Mouse (Mus musculus) intestine, embryonic 15.5 days (tissue): ENCODE measurements around the gene Ccdc162. TPM values are rescaled to one million over a fixed set of nuclear protein-coding genes. Genes with fewer than 3 reads are reported as not detected.

Experiments used
- ATAC-seq: fragments of 200-750 bp; cut with Nextera tagmentation; 2 replicates; pipeline ENCODE4 v1.8.0; 2017; ENCODE audit warnings: moderate TSS enrichment, moderate library complexity
- H3K27ac ChIP-seq: fragments of 300-500 bp; sonication (generic); 2 replicates; pipeline ENCODE4 v1.5.1; 2015; ENCODE audit warnings: mild to moderate bottlenecking, inconsistent platforms
- H3K27me3 ChIP-seq: fragments of 300-500 bp; sonication (generic); replicated peaks from 2 replicates; pipeline ENCODE4 v1.6.1; 2015; ENCODE audit warnings: inconsistent platforms
- H3K36me3 ChIP-seq: fragments of 300-500 bp; sonication (generic); 2 replicates; pipeline ENCODE4 v1.6.1; 2015; ENCODE audit warnings: inconsistent platforms
- H3K4me1 ChIP-seq: fragments of 300-500 bp; sonication (generic); replicated peaks from 2 replicates; pipeline ENCODE4 v1.6.1; 2015; ENCODE audit warnings: inconsistent platforms
- H3K4me2 ChIP-seq: fragments of 300-500 bp; sonication (generic); replicated peaks from 2 replicates; pipeline ENCODE4 v1.6.1; 2015; ENCODE audit warnings: mild to moderate bottlenecking, inconsistent platforms
- H3K4me3 ChIP-seq: fragments of 300-500 bp; sonication (generic); replicated peaks from 2 replicates; pipeline ENCODE4 v1.5.1; 2015; ENCODE audit warnings: inconsistent platforms
- H3K9ac ChIP-seq: fragments of 300-500 bp; sonication (generic); 2 replicates; pipeline ENCODE4 v1.6.1; 2015; ENCODE audit warnings: inconsistent platforms
- H3K9me3 ChIP-seq: fragments of 300-500 bp; sonication (generic); 2 replicates; pipeline ENCODE4 v1.6.1; 2016; ENCODE audit warnings: inconsistent platforms
- WGBS: fragments of 180-500 bp; shearing (Covaris S2); methylation state at CpG from one replicate; pipeline ENCODE4 v1.1.7; 2015; 5-methylcytosine and 5-hydroxymethylcytosine counted together
- polyA plus RNA-seq: library from polyadenylated mRNA; unstranded; fragments of >200 nt; fragmentation: Nextera tagmentation; extraction: Ambion mirVana; gene quantifications from 2 replicates; pipeline ENCODE4 v1.2.1, GENCODE M21; 2015

Gene Ccdc162
- polyA plus RNA-seq, 1 experiment from 2014 or later, result 0.93 TPM

- peaks cover 6% of the 10 kb centered on the region for H3K4me1 ChIP-seq
- no peak overlapping the region for H3K4me2 ChIP-seq
- no peaks in the 10 kb centered on the region for H3K27me3 ChIP-seq
- H3K9ac ChIP-seq, result no peak overlapping the region
- H3K4me3 ChIP-seq, result no peak overlapping the region
- no peaks in the 10 kb centered on the region for H3K9me3 ChIP-seq
- H3K27ac ChIP-seq, result no peak overlapping the region
- peak; percentile 34 for ATAC-seq
- WGBS, result 66% methylated on average over 18 of the region's 18 CpGs
- H3K36me3 ChIP-seq, result no peaks in the 10 kb centered on the region
Measured at GRCm38 (mm10) chr10:41586947-41587852, 129.2 kb downstream of the Ccdc162 start.

GRCm38 (mm10) chr10:41583383-41583782 is 133.1 kb downstream of the Ccdc162 start:
- no peak overlapping the region for H3K4me2 ChIP-seq
- H3K4me3 ChIP-seq, result no peak overlapping the region
- WGBS, result 66% methylated on average over 6 of the region's 6 CpGs
- no peak overlapping the region for H3K27ac ChIP-seq
- H3K9me3 ChIP-seq, result no peaks in the 10 kb centered on the region
- H3K27me3 ChIP-seq, result no peaks in the 10 kb centered on the region
- H3K4me1 ChIP-seq, result peaks cover 8% of the 10 kb centered on the region
- no peak for ATAC-seq
- H3K36me3 ChIP-seq, result no peaks in the 10 kb centered on the region
- H3K9ac ChIP-seq, result no peak overlapping the region

GRCm38 (mm10) chr10:41582901-41583361 is 133.5 kb downstream of the Ccdc162 start:
- Histone ChIP-seq H3K9ac (no peak overlapping the region), H3K27ac (no peak overlapping the region), H3K4me2 (no peak overlapping the region), H3K36me3 (no peaks in the 10 kb centered on the region), H3K27me3 (no peaks in the 10 kb centered on the region), H3K4me3 (no peak overlapping the region), H3K9me3 (no peaks in the 10 kb centered on the region), H3K4me1 (peaks cover 8% of the 10 kb centered on the region)
- WGBS, result 5% methylated on average over 5 of the region's 5 CpGs
- peak; percentile 73 for ATAC-seq

- WGBS, result 63% methylated on average over 4 of the region's 4 CpGs
- ATAC-seq, result no peak
Measured at GRCm38 (mm10) chr10:41580441-41580840, 136.0 kb downstream of the Ccdc162 start.

GRCm38 (mm10) chr10:41578541-41578940 is 137.9 kb downstream of the Ccdc162 start:
- Histone ChIP-seq H3K27me3 (no peaks in the 10 kb centered on the region), H3K9ac (no peak overlapping the region), H3K4me1 (peaks cover 14% of the 10 kb centered on the region), H3K4me2 (no peak overlapping the region), H3K27ac (no peak overlapping the region), H3K36me3 (no peaks in the 10 kb centered on the region), H3K9me3 (no peaks in the 10 kb centered on the region), H3K4me3 (no peak overlapping the region)
- no peak for ATAC-seq
- WGBS, result 62% methylated on average over 1 of the region's 1 CpGs

More at GRCm38 (mm10) chr10:41580441-41580840, 136.0 kb downstream of the Ccdc162 start:
- Histone ChIP-seq H3K4me2 (no peak overlapping the region), H3K27ac (no peak overlapping the region), H3K9ac (no peak overlapping the region), H3K9me3 (no peaks in the 10 kb centered on the region), H3K27me3 (no peaks in the 10 kb centered on the region), H3K36me3 (no peaks in the 10 kb centered on the region), H3K4me1 (peaks cover 14% of the 10 kb centered on the region), H3K4me3 (no peak overlapping the region)

- Histone ChIP-seq H3K27ac (no peak overlapping the region), H3K36me3 (no peaks in the 10 kb centered on the region), H3K4me3 (no peak overlapping the region), H3K9ac (no peak overlapping the region), H3K9me3 (no peaks in the 10 kb centered on the region), H3K27me3 (no peaks in the 10 kb centered on the region), H3K4me2 (no peak overlapping the region), H3K4me1 (peaks cover 8% of the 10 kb centered on the region; the same call in 1 of the 2 replicates)
- no peak for ATAC-seq
- WGBS, result 78% methylated on average over 7 of the region's 7 CpGs
Measured at GRCm38 (mm10) chr10:41576328-41576833, 140.1 kb downstream of the Ccdc162 start.

GRCm38 (mm10) chr10:41575451-41576327 is 140.7 kb downstream of the Ccdc162 start:
- Histone ChIP-seq H3K36me3 (no peaks in the 10 kb centered on the region), H3K4me1 (peaks cover 8% of the 10 kb centered on the region; the same call in 1 of the 2 replicates), H3K27ac (no peak overlapping the region), H3K4me3 (no peak overlapping the region), H3K9ac (no peak overlapping the region), H3K27me3 (no peaks in the 10 kb centered on the region), H3K9me3 (no peaks in the 10 kb centered on the region), H3K4me2 (no peak overlapping the region)
- ATAC-seq, result no peak
- WGBS, result 66% methylated on average over 8 of the region's 8 CpGs

- no peaks in the 10 kb centered on the region for H3K27me3 ChIP-seq
- 18% methylated on average over 6 of the region's 6 CpGs for WGBS
- H3K4me1 ChIP-seq, result peaks cover 6% of the 10 kb centered on the region; the same call in 1 of the 2 replicates
- no peak overlapping the region for H3K4me3 ChIP-seq
- peak; percentile 63 for ATAC-seq
- H3K36me3 ChIP-seq, result no peaks in the 10 kb centered on the region
- H3K9ac ChIP-seq, result no peak overlapping the region
- no peak overlapping the region for H3K27ac ChIP-seq
- no peaks in the 10 kb centered on the region for H3K9me3 ChIP-seq
- no peak overlapping the region for H3K4me2 ChIP-seq
Measured at GRCm38 (mm10) chr10:41573190-41573589, 143.2 kb downstream of the Ccdc162 start.

- no peaks in the 10 kb centered on the region for H3K27me3 ChIP-seq
- no peaks in the 10 kb centered on the region for H3K9me3 ChIP-seq
- no peak overlapping the region for H3K27ac ChIP-seq
- WGBS, result 84% methylated on average over 4 of the region's 4 CpGs
- H3K9ac ChIP-seq, result no peak overlapping the region
- H3K4me2 ChIP-seq, result no peak overlapping the region
- H3K36me3 ChIP-seq, result no peaks in the 10 kb centered on the region
- peaks cover 6% of the 10 kb centered on the region; the same call in 1 of the 2 replicates for H3K4me1 ChIP-seq
- no peak overlapping the region for H3K4me3 ChIP-seq
- ATAC-seq, result no peak
Measured at GRCm38 (mm10) chr10:41572274-41572673, 144.2 kb downstream of the Ccdc162 start.

GRCm38 (mm10) chr10:41571065-41571464 is 145.4 kb downstream of the Ccdc162 start:
- H3K9me3 ChIP-seq, result no peaks in the 10 kb centered on the region
- no peak overlapping the region for H3K4me3 ChIP-seq
- H3K9ac ChIP-seq, result no peak overlapping the region
- H3K4me2 ChIP-seq, result no peak overlapping the region
- no peaks in the 10 kb centered on the region for H3K27me3 ChIP-seq
- H3K36me3 ChIP-seq, result no peaks in the 10 kb centered on the region
- WGBS, result 80% methylated on average over 4 of the region's 4 CpGs
- no peak overlapping the region for H3K27ac ChIP-seq
- H3K4me1 ChIP-seq, result peaks cover 4% of the 10 kb centered on the region; the same call in 1 of the 2 replicates
- ATAC-seq, result no peak

GRCm38 (mm10) chr10:41568306-41568705 is 148.1 kb downstream of the Ccdc162 start:
- ATAC-seq, result no peak
- Histone ChIP-seq H3K9ac (no peak overlapping the region), H3K27ac (no peak overlapping the region), H3K27me3 (no peaks in the 10 kb centered on the region), H3K4me1 (peaks cover 7% of the 10 kb centered on the region; the same call in 1 of the 2 replicates), H3K9me3 (no peaks in the 10 kb centered on the region), H3K36me3 (no peaks in the 10 kb centered on the region), H3K4me2 (no peak overlapping the region), H3K4me3 (no peak overlapping the region)
- WGBS, result 41% methylated on average over 3 of the region's 3 CpGs

- H3K36me3 ChIP-seq, result no peaks in the 10 kb centered on the region
- H3K9ac ChIP-seq, result no peak overlapping the region
- no peak overlapping the region for H3K27ac ChIP-seq
- H3K4me2 ChIP-seq, result no peak overlapping the region
- WGBS, result 28% methylated on average over 5 of the region's 5 CpGs
- no peaks in the 10 kb centered on the region for H3K9me3 ChIP-seq
- no peaks in the 10 kb centered on the region for H3K27me3 ChIP-seq
- peak; percentile 80 for ATAC-seq
- peaks cover 7% of the 10 kb centered on the region; the same call in 1 of the 2 replicates for H3K4me1 ChIP-seq
- H3K4me3 ChIP-seq, result no peak overlapping the region
Measured at GRCm38 (mm10) chr10:41565141-41565540, 151.3 kb downstream of the Ccdc162 start.
